Mouse (Mus musculus) left cerebral cortex, postnatal 25 days (tissue): ENCODE measurements around the gene Lgals4. TPM values are rescaled to one million over a fixed set of nuclear protein-coding genes. Genes with fewer than 3 reads are reported as not detected.

Source experiments
- DNase-seq, 2 experiments: peaks; one replicate each; pipeline ENCODE4 v3.0.0; 2022; ENCODE audit warnings: low spot score in 2 of 2, mixed read lengths in 1 of 2
- intact Hi-C: fragments of 180-260 bp; cut with DNase I; formaldehyde crosslinking; loops from one replicate; pipeline ENCODE4 v1.15.1; 2025
- total RNA-seq, 2 experiments: library from RNA; stranded (reverse); gene quantifications; 2 replicates each; pipeline ENCODE4 v1.2.3; 2021

Lgals4 gene
- total RNA-seq, 2 experiments from 2014 or later: 2.2 to 2.7 TPM

GRCm38 (mm10) chr7:28849700-28850236, 16.1 kb downstream of the Lgals4 start:
- no peak for DNase-seq
- intact Hi-C loops: no loop called here

GRCm38 (mm10) chr7:28850642-28851041, 17.0 kb downstream of the Lgals4 start:
- intact Hi-C loops: no loop called here
- no peak for DNase-seq

- intact Hi-C loops: no loop called here
Measured at GRCm38 (mm10) chr7:28859953-28860352, 26.3 kb downstream of the Lgals4 start.

GRCm38 (mm10) chr7:28860898-28861297, 27.2 kb downstream of the Lgals4 start:
- DNase-seq: no peak
- intact Hi-C loops: no loop called here

More at GRCm38 (mm10) chr7:28859953-28860352, 26.3 kb downstream of the Lgals4 start:
- no peak for DNase-seq

GRCm38 (mm10) chr7:28862817-28863499, 29.3 kb downstream of the Lgals4 start:
- intact Hi-C loops: no loop called here
- peak; percentile 59 to 87 for DNase-seq

GRCm38 (mm10) chr7:28863540-28863939, 29.9 kb downstream of the Lgals4 start, which contains the start of gene Lgals7:
Gene Lgals7 (plus strand): TSS chr7:28863853.
- intact Hi-C loops: no loop called here
- DNase-seq: no peak

GRCm38 (mm10) chr7:28864288-28864750, 30.7 kb downstream of the Lgals4 start:
- intact Hi-C loops: loop anchor here (2.0 kb wide), 1 partner anchor 38 kb away; no protein-coding TSS in a partner anchor
- no peak for DNase-seq

GRCm38 (mm10) chr7:28865481-28866300, 32.0 kb downstream of the Lgals4 start:
- intact Hi-C loops: loop anchor here (2.0 to 5.0 kb wide), 3 partner anchors 39 to 83 kb away; no protein-coding TSS in a partner anchor
- peak; percentile 76 to 95 for DNase-seq

- DNase-seq: no peak
- intact Hi-C loops: loop anchor here (2.0 to 5.0 kb wide), 2 partner anchors 70 to 85 kb away; no protein-coding TSS in a partner anchor
Measured at GRCm38 (mm10) chr7:28866769-28867507, 33.3 kb downstream of the Lgals4 start.

- intact Hi-C loops: loop anchor here (2.0 to 5.0 kb wide), 2 partner anchors 71 to 85 kb away; no protein-coding TSS in a partner anchor
- peak; percentile 51 to 59 for DNase-seq
Measured at GRCm38 (mm10) chr7:28867508-28868340, 34.1 kb downstream of the Lgals4 start.

GRCm38 (mm10) chr7:28870901-28871664, 37.4 kb downstream of the Lgals4 start:
- intact Hi-C loops: no loop called here
- no peak for DNase-seq

- intact Hi-C loops: no loop called here
- no peak for DNase-seq
Measured at GRCm38 (mm10) chr7:28874565-28874964, 40.9 kb downstream of the Lgals4 start.

- intact Hi-C loops: no loop called here
- DNase-seq: no peak
Measured at GRCm38 (mm10) chr7:28876099-28876498, 42.4 kb downstream of the Lgals4 start.

GRCm38 (mm10) chr7:28877155-28877554, 43.5 kb downstream of the Lgals4 start:
- intact Hi-C loops: no loop called here

GRCm38 (mm10) chr7:28877856-28878255, 44.2 kb downstream of the Lgals4 start:
- DNase-seq: no peak
- intact Hi-C loops: no loop called here

More at GRCm38 (mm10) chr7:28877155-28877554, 43.5 kb downstream of the Lgals4 start:
- DNase-seq: no peak

GRCm38 (mm10) chr7:28879606-28880005, 46.0 kb downstream of the Lgals4 start:
- intact Hi-C loops: no loop called here

GRCm38 (mm10) chr7:28880554-28880953, 46.9 kb downstream of the Lgals4 start:
- DNase-seq: no peak
- intact Hi-C loops: no loop called here

More at GRCm38 (mm10) chr7:28879606-28880005, 46.0 kb downstream of the Lgals4 start:
- DNase-seq: no peak

- no peak for DNase-seq
Measured at GRCm38 (mm10) chr7:28881199-28881598, 47.5 kb downstream of the Lgals4 start, which contains the start of gene Capn12. Gene Capn12 (plus strand): TSS chr7:28881422.

More at GRCm38 (mm10) chr7:28881199-28881598, 47.5 kb downstream of the Lgals4 start, which contains the start of gene Capn12:
- intact Hi-C loops: no loop called here
